Mouse (Mus musculus) erythroblast, embryonic 14.5 days (primary cell): ENCODE data around the gene Psmd12. TPM values are rescaled to one million over a fixed set of nuclear protein-coding genes. Genes with fewer than 3 reads are reported as not detected.

Experiments
- H3K27me3 ChIP-seq: 2 replicates; pipeline ENCODE4 v1.6.1; 2012; ENCODE audit warnings: inconsistent platforms; ENCODE audit not compliant: control insufficient read depth
- H3K36me3 ChIP-seq: 2 replicates; pipeline ENCODE4 v1.6.1; 2012; ENCODE audit warnings: mild to moderate bottlenecking, inconsistent platforms; ENCODE audit not compliant: control insufficient read depth
- H3K4me1 ChIP-seq: 2 replicates; pipeline ENCODE4 v1.6.1; 2012; ENCODE audit warnings: inconsistent platforms; ENCODE audit not compliant: control insufficient read depth
- H3K4me3 ChIP-seq: replicated peaks from 2 replicates; pipeline ENCODE3; 2012; ENCODE audit warnings: moderate library complexity, mild to moderate bottlenecking, inconsistent platforms
- H3K9me3 ChIP-seq: 2 replicates; pipeline ENCODE4 v1.6.1; 2012; ENCODE audit warnings: low read length, inconsistent platforms, mixed read lengths; ENCODE audit not compliant: control insufficient read depth
- GATA1 ChIP-seq: IDR thresholded peaks from 2 replicates; pipeline ENCODE4 v1.6.1; 2012; ENCODE audit warnings: low read length, inconsistent platforms, mixed read lengths
- TAL1 ChIP-seq: IDR thresholded peaks from 3 replicates; pipeline ENCODE4 v1.6.1; 2012; ENCODE audit warnings: low read length, inconsistent platforms, mixed read lengths
- polyA plus RNA-seq: library from polyadenylated mRNA; stranded (reverse); fragments of >175 nt; gene quantifications from 2 replicates; pipeline ENCODE4 v1.2.3, GENCODE M21; 2012

The Psmd12 gene
- polyA plus RNA-seq, 1 experiment: 4.4 TPM

- Histone ChIP-seq H3K27me3 (no peaks in the 10 kb centered on the region), H3K4me1 (peaks cover 45% of the 10 kb centered on the region), H3K9me3 (peaks cover 3% of the 10 kb centered on the region), H3K4me3 (no peak overlapping the region), H3K36me3 (peaks cover 26% of the 10 kb centered on the region)
- TF ChIP-seq TAL1: no peak
Observed at GRCm38 (mm10) chr11:107458286-107458685, 21.0 kb upstream of the Psmd12 start.

GRCm38 (mm10) chr11:107458986-107459385 is 20.3 kb upstream of the Psmd12 start:
- Histone ChIP-seq H3K27me3 (no peaks in the 10 kb centered on the region), H3K9me3 (peaks cover 3% of the 10 kb centered on the region), H3K4me1 (peaks cover 44% of the 10 kb centered on the region), H3K4me3 (no peak overlapping the region), H3K36me3 (peaks cover 23% of the 10 kb centered on the region)
- TF ChIP-seq GATA1: no peak
- TF ChIP-seq TAL1: no peak

GRCm38 (mm10) chr11:107459828-107460227 is 19.5 kb upstream of the Psmd12 start:
- peaks cover 3% of the 10 kb centered on the region for H3K9me3 ChIP-seq
- peaks cover 43% of the 10 kb centered on the region for H3K4me1 ChIP-seq
- no peak overlapping the region for H3K4me3 ChIP-seq
- H3K36me3 ChIP-seq: peaks cover 23% of the 10 kb centered on the region
- TF ChIP-seq GATA1 (no peak), TAL1 (no peak)
- no peaks in the 10 kb centered on the region for H3K27me3 ChIP-seq

DNA sequence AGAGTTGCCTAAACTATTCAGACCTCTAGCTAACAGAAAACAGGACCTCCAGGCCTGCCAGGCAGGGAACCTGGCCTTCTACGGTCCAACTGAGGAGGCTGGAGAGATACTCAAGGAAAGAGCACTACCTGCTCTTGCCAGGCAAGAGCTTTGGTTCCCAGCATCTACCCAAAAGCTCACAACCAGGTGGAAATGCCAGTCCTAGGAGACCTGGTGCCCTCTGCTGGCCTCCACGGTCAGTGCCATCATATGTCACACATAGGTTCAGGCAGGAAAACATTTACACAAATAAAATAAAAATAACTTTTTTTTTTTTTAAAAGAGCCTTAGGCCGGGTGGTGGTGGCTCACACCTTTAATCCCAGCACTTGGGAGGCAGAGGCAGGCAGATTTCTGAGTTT is 16.8 kb upstream of the Psmd12 start:
- Histone ChIP-seq H3K36me3 (peaks cover 28% of the 10 kb centered on the region), H3K4me1 (peaks cover 55% of the 10 kb centered on the region), H3K9me3 (peaks cover 3% of the 10 kb centered on the region), H3K4me3 (no peak overlapping the region), H3K27me3 (no peaks in the 10 kb centered on the region)
- TF ChIP-seq GATA1 (no peak), TAL1 (no peak)

DNA sequence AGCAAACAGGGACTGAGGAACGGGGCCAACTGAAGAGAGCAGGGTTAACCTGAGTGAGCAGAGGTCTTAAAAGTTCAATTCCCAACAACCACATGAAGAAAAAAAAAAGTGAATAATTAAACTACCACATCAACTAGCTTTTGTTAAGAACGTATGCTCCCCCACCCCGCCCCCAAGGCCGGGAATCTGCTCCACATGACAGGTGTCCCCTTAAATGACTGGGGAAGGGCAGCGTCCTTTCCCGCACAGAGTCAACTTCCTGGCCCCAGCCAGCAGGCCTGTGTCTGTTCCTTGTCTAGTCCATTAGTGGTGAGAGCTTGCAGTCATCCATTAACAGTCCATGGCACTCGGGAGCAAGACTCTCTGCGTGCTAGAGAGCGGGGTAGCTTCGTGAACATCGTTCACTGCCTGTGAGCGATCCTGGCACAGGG is 16.0 kb upstream of the Psmd12 start:
- no peaks in the 10 kb centered on the region for H3K27me3 ChIP-seq
- TF ChIP-seq GATA1: no peak
- no peak for TF ChIP-seq TAL1
- peaks cover 28% of the 10 kb centered on the region for H3K36me3 ChIP-seq
- peaks cover 55% of the 10 kb centered on the region for H3K4me1 ChIP-seq
- H3K9me3 ChIP-seq: peaks cover 3% of the 10 kb centered on the region
- H3K4me3 ChIP-seq: no peak overlapping the region

DNA sequence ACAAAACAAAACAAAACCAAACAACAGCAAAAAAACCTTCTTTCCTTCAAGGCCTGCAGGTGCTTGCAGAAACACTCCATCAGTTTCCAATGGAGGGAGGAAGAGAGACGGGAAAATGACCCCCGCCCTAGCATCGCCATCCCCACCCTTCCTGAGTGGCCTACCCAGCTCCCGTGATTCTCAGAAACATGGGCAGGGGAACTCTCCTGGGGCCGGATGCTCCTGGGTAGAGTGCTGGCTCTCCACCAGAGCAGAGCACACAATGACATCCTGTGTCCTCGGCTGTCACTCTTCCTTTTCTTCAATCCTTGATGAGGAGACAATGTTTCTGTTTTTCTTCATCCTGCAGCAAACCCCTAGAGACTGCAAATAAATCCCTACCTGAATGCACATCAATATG is 15.1 kb upstream of the Psmd12 start:
- TF ChIP-seq TAL1 (no peak), GATA1 (no peak)
- peaks cover 23% of the 10 kb centered on the region for H3K36me3 ChIP-seq
- H3K4me3 ChIP-seq: no peak overlapping the region

DNA sequence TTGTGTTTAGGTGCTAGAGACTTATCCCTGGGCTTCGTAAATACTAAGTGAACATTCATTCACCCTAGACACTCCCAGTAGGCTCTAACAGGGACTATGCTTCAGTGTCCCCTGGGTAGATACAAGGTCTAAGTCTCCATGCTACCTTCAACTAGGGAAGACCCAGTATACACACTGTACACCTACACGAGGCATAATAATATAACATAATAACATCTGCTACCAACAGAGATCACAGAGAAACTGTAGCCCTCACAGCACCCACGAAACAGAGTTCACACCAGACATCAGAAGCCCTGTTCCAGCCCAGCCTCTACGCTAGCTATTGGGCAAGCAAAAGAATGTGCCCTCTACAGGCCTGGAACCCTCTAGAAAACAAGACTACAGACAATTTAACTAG is 14.2 kb upstream of the Psmd12 start:
- TF ChIP-seq TAL1 (no peak), GATA1 (no peak)
- Histone ChIP-seq H3K36me3 (peaks cover 20% of the 10 kb centered on the region), H3K9me3 (peaks cover 3% of the 10 kb centered on the region), H3K27me3 (no peaks in the 10 kb centered on the region), H3K4me1 (peaks cover 61% of the 10 kb centered on the region), H3K4me3 (no peak overlapping the region)

More for the DNA sequence above, 15.1 kb upstream of the Psmd12 start:
- Histone ChIP-seq H3K27me3 (no peaks in the 10 kb centered on the region), H3K9me3 (peaks cover 3% of the 10 kb centered on the region), H3K4me1 (peaks cover 55% of the 10 kb centered on the region)

- no peak for TF ChIP-seq GATA1
- TF ChIP-seq TAL1: no peak
- H3K4me3 ChIP-seq: no peak overlapping the region
- H3K4me1 ChIP-seq: peaks cover 65% of the 10 kb centered on the region
- peaks cover 3% of the 10 kb centered on the region for H3K9me3 ChIP-seq
- peaks cover 19% of the 10 kb centered on the region for H3K36me3 ChIP-seq
- no peaks in the 10 kb centered on the region for H3K27me3 ChIP-seq
Observed at GRCm38 (mm10) chr11:107465969-107466368, 13.3 kb upstream of the Psmd12 start.

DNA sequence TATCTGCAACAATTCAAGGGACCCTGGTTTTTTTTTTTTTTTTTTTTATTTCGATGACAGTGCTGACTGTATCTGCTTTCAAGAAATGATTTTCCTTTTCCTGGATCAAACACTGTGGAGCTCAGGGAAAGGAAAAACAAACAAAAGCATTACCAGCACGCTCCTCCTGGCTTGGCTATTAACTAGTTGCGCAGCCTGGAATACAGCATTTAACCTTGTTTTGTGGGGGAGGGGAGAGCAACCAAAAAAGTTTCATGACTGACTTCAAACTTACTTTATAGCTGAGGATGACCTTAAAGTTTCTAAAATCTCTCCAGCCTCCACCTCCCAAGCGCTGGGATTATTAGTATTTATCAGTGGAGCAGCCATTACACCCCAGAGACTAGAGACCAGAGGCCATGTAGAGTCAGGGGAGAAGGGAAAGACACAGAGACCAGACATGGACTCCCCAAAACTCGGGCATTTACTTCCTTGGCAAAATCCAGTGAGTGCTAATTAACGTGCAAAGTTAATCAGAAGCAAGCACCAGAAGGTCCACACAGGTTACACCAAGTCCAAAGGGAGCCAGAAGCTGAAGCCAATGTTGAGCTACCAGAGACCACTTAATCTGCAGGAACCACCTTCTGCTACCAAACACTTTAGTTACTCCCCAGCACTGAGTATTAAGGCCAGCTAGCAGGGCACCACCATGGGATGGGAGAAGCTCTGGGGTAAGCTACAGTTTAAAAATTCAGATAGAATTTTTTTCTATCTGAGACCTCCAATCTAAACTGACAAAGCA is 12.5 kb upstream of the Psmd12 start:
- H3K4me1 ChIP-seq: peaks cover 74% of the 10 kb centered on the region
- H3K9me3 ChIP-seq: peaks cover 3% of the 10 kb centered on the region
- H3K36me3 ChIP-seq: peaks cover 16% of the 10 kb centered on the region
- no peaks in the 10 kb centered on the region for H3K27me3 ChIP-seq
- TF ChIP-seq GATA1 (no peak), TAL1 (no peak)
- H3K4me3 ChIP-seq: peak overlapping the region; percentile 18
